Mouse (Mus musculus) kidney, postnatal 36 days (tissue): ENCODE measurements at regions not wholly inside any gene's neighbourhood (a gene's known extent, or its start where the extent isn't known, plus 50 kb on each side); places are given as distances from the start of the nearest gene placed in this dataset.

Experiments
- DNase-seq, 2 experiments: peaks; one replicate each; pipeline ENCODE4 v3.0.0; 2021 to 2022; ENCODE audit warnings: mixed read lengths in 2 of 2

DNA sequence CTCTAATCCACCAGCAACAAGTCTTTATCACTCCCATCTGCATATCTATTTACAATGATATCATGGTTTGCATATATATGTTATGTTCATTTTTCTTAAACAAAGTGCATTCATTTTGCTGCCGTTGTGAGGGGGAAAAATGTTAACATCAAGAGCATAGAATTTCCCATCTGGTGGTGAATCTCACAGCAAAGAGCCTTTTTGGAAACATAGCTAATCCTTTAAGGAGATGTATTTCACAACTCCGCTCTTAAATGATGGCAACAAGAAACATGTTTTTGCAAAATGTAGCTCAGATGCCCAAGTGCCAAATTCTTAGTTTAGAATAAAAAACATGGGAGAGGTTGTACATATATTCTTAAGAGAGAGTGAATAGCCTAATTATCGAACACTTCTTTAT lies 99.3 kb upstream of the Col1a2 start:
- no peak for DNase-seq

GRCm38 (mm10) chr6:4407748-4408147 lies 96.9 kb upstream of the Col1a2 start:
- DNase-seq: peak; percentile 20 to 29

GRCm38 (mm10) chr6:4413201-4413600 lies 91.4 kb upstream of the Col1a2 start:
- no peak for DNase-seq

DNA sequence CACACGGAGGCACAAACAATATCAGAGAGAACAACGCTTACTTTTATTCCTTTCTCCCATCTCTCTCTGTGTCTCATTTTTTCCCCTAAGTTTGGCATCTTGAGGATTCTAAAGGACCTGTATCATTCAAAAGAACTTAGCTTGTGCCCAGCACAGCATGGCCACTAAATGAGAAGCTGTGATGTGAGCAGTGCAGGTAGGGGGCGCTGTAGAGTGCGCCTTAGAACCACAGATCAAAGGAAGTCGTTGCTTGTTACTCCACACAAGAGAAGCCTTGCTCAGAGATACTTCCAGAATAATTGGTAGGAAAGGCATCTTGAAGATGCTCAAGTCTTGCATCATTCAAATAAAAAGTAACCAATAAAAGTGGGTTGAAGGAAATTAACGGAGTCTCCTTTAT lies 90.4 kb upstream of the Col1a2 start:
- DNase-seq: peak; percentile 46 to 73

GRCm38 (mm10) chr6:4415206-4415605 lies 89.4 kb upstream of the Col1a2 start:
- DNase-seq: no peak

- peak; percentile 6 to 32 for DNase-seq
Measured at GRCm38 (mm10) chr6:4417247-4417709, 87.3 kb upstream of the Col1a2 start.

DNA sequence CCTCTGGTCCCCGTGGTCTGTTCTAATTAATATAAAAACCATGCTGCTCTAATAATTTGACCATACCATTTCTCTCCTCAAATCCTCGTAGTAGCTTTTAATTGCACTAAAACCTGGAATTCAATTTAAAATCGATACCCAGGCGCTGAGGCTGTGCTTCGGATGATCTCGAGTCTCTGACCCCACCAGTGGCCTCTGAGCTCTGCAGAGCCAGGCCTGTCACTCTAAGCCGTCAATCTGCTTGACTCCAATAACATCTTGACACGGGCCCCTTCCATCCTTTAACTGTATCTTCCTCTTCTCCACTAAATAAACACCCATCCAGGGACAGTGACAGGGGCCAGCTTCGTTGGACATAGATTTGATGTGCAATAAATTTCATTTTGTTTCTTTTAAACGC lies 86.2 kb upstream of the Col1a2 start:
- no peak for DNase-seq

GRCm38 (mm10) chr6:4418941-4419351 lies 85.7 kb upstream of the Col1a2 start:
- DNase-seq: peak; percentile 27 to 36

DNA sequence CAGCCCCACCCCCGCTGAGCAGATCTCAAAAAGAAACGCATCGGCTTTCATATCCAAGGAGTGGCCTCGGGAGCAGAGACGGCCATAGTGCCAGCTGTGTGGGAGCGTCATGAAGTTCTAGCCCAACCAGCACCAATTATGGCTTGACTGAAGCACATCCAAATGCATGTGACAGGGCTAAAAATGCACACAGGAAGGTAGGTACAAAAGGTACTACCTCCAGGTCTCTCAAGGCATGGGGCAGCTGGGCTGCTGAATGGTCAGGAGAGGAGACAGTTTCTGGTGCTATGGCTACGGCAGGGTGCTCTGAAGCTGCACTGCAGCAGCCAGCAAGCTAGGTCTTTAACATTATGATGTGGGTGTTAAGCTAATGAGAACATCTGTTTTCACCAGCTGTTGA lies 83.1 kb upstream of the Col1a2 start:
- no peak for DNase-seq

DNA sequence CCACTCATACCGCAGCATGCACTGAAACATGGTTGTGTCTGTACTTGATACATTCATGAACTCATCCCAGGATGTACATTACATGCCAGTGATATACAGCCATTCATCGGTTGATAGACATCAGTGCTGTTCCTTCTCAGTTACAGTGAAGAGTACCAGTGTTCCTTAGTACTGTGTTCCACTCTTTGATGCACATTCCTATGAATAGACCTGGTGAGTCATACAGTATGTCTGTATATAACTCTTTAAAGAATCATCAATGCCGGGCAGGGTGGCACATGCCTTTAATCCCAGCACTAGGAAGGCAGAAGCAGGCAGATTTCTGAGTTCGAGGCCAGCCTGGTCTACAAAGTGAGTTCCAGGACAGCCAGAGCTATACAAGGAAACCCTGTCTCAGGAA lies 77.5 kb upstream of the Col1a2 start:
- DNase-seq: no peak

DNA sequence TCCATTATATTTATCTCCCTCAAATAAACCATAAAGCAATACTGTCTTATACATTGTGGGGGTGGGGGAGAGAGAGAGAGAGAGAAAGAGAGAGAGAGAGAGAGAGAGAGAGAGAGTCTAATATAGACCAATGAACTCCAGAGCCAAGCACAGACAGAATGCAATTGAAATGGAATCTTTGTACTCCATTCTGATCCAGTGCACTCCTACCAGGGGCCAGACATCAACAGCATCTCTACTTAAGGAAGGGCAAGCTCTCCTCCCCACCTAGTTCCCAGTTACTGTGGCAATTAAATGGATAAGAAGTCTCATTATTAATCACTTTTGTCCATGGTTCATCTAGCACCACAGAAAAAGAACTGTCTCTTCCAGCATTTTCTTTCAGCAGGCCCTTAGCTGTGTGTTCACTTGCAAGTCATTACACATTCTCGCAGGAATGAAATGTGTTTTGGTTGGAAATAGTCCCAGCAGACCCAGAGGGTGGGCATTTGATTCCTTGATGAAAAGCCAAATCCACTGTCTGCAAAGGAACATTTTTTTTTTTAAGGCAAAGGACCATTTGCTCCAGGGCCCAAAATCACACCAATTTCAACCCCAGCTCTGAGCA lies 73.8 kb upstream of the Col1a2 start:
- no peak for DNase-seq

DNA sequence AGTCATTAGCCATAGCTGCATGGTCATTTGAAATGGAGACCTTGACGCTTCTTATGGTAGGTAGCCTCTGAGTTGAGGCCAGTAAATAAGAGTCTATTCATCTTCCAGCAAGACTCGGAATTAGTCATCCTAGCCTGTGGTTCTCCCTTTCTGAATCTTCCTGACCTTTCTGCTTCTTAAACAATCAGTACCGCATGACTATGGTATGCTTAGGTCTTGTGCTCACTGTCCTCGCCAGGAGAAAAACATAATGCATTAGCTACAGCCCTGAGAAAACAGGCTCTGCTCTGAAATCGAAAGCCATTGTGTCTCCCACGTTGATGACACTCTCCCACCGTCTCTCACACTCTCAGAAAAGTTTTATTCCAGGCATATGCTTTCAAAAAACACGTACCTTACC lies 72.4 kb upstream of the Col1a2 start:
- no peak for DNase-seq

- no peak for DNase-seq
Measured at GRCm38 (mm10) chr6:4436439-4436838, 68.2 kb upstream of the Col1a2 start.

DNA sequence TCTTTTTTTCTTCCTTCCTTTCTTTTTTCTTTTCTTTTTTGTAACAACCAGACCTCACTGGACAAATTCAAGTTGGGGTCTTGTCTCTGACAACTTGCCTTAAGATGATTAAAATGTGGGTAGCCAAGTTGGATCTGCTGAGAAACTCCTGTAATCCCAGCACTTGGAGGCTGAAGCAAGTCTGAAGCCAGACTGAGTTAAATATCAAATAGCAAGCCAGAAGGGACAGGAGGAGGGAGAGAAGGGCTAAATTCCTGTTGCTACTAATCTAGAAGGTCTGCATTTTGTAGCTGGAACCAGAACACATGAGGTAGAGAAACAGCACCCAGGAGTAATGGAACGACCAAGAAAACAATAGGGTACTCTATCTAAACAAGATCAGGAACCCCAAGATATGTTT lies 67.7 kb upstream of the Col1a2 start:
- no peak for DNase-seq

- DNase-seq: no peak
Measured at GRCm38 (mm10) chr6:4441618-4442167, 62.9 kb upstream of the Col1a2 start.

GRCm38 (mm10) chr6:4445906-4446305 lies 58.7 kb upstream of the Col1a2 start:
- DNase-seq: no peak

DNA sequence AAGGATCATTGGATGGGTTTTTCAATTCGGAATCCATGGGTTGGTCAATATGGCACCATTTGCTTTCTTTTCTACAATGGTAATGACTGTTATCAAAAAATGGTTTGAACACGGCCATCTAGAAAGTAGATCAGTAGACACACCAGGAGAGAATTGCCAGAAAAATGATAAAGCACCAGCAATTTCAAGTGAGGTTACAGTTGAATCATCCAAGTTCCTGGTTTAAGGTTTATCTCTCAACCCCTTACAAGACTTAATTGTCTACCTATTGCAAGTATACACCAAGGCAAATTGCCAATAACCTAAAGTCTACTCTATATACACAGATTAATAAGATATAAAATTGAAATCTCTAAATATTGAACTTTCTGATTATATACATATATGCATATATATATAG lies 53.4 kb upstream of the Col1a2 start:
- no peak for DNase-seq
